Mouse (Mus musculus) ES-Bruce4 (cell line): ENCODE results near the gene Ephx3.

Source experiments
- CTCF ChIP-seq: IDR thresholded peaks from one replicate; pipeline ENCODE4 v1.8.1; 2011; ENCODE audit warnings: low read depth, low read length
- EP300 ChIP-seq: IDR thresholded peaks from 2 replicates; pipeline ENCODE4 v1.6.1; 2011; ENCODE audit warnings: low read depth, low read length; ENCODE audit not compliant: insufficient read depth
- POLR2A ChIP-seq: IDR thresholded peaks from one replicate; pipeline ENCODE4 v1.8.1; 2011; ENCODE audit warnings: low read length; ENCODE audit not compliant: insufficient read depth

- no peak for TF ChIP-seq EP300
- no peak for TF ChIP-seq POLR2A
- no peak for TF ChIP-seq CTCF
Observed at GRCm38 (mm10) chr17:32207586-32208245, 18.4 kb upstream of the Ephx3 start.
